Mouse (Mus musculus) gastrocnemius, postnatal 36 days (tissue): Measurements from ENCODE around the gene Aox2. TPM values are rescaled to one million over a fixed set of nuclear protein-coding genes. Genes with fewer than 3 reads are reported as not detected.
A peak's percentile ranks its signal among the peaks of the same experiment; 100 is the strongest.
"Not testable (repeated sequence)": the region's sequence is repeated elsewhere in the genome, so short reads cannot be mapped to it uniquely, and the experiment has no call there.

Source experiments
- DNase-seq, 2 experiments: peaks; one replicate each; pipeline ENCODE4 v3.0.0; 2022
- intact Hi-C: fragments of 180-260 bp; cut with DNase I; formaldehyde crosslinking; loops from one replicate; pipeline ENCODE4 v1.15.1; 2025
- total RNA-seq, 2 experiments: library from RNA; stranded (reverse); gene quantifications; 2 replicates each; pipeline ENCODE4 v1.2.3; 2021

Gene Aox2
- total RNA-seq, 2 experiments from 2014 or later = 0.13 TPM; not detected in 1

DNA sequence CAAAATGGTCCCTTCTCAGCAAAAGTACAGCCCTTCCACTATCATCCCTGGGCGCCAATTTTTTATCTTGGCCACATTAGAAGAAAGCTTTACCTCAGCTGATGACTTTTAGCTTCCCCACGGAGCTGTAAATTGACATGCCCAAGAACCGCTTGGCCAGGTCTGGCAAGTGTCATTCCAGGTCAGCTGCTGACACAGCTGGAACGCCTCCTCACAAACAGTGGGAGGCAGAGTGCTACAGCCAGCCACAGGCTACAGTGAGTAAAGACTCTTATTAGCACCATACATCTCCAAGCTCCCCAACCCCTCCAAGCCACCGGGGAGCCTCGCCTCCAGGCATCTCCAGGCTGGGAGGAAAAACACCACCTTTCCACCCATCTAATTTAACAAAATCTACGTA, 63.5 kb downstream of the Aox2 start:
- intact Hi-C loops = no loop called here
- no peak for DNase-seq

DNA sequence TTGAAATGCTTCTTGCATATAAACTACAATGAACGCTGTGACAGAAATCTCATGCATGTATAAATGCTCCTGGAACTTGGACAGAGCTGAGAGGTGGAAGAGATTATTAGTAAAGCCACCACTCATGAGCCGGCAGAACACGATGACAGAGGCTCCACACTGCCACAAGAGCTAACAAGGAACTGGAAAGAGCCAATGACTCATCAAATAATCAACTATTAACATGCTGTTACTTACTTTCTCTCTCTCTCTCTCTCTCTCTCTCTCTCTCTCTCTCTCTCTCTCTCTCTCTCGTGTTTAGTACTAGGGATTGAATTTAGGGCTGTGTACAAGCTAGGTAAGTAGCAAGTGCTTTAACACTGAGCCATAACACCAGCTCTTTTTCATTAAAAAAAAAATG, 65.7 kb downstream of the Aox2 start:
- intact Hi-C loops = no loop called here
- DNase-seq = no peak

DNA sequence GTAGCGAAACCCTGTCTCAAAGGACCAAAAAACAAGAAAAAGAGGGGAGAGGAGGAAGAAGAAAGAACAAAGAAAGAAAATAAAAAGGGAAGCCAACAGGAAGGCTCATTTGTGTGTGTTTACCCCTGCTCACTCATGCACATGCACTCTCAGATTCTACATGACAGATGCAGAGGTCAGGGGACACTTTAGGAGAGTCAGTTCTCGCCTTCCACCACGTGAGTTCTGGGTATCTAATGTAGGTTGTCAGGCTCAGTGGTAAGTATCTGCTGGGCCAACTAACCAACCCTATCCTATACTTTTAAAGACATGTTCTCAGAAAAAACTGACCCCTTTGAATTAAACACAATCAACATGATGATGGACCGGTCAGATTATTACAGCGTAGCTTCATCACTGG, 66.4 kb downstream of the Aox2 start:
- no peak for DNase-seq
- intact Hi-C loops = no loop called here

DNA sequence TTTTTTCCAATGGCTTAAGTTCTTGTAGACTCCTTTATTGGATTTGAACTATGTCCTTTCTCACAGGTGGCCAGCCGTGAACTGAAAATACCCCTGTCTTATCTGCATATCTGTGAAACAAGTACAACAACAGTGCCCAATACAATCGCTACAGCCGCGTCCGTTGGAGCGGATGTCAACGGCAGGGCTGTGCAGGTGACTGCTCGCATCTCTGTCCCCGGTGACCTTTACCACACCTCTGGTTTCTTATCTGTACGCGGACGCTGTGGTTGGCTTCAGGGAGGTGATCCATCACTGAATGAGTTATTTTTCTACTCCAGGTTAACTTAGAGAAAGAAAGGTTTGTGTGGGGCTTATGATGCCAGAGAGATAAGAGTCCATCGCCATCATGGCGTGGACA, 68.0 kb downstream of the Aox2 start:
- intact Hi-C loops = no loop called here
- DNase-seq = no peak

- no peak for DNase-seq
- intact Hi-C loops = no loop called here
Observed at GRCm38 (mm10) chr1:58348712-58349111, 70.6 kb downstream of the Aox2 start.

DNA sequence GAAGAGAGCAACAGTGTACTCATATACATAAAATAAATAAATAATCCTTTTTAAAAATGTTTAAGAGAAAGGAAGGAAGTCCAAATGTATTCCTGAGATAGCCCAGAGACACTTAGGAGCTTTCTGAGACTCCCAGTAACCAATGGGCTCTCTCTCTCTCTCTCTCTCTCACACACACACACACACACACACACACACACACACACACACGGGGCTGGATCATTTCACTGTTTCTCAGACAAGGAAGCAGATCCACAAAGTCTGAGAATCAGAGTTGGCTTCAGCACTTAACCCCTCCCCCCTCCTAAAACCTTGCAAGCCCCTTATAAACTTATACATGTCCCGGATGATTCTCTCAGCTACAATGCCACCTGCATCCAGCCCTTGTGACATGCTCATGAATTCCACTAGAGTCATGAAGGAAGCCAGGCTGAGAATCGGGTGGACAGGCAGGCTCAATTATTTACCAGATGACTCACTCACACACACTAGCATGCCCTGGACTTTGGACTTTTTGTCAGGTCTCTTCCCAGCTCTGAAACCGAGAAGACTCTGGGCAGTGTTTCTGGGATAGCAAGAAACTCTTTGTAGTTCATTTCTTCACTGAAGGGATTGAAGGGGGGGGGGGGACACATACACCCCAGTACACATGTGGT, 75.2 kb downstream of the Aox2 start:
- intact Hi-C loops = no loop called here
- no peak for DNase-seq

DNA sequence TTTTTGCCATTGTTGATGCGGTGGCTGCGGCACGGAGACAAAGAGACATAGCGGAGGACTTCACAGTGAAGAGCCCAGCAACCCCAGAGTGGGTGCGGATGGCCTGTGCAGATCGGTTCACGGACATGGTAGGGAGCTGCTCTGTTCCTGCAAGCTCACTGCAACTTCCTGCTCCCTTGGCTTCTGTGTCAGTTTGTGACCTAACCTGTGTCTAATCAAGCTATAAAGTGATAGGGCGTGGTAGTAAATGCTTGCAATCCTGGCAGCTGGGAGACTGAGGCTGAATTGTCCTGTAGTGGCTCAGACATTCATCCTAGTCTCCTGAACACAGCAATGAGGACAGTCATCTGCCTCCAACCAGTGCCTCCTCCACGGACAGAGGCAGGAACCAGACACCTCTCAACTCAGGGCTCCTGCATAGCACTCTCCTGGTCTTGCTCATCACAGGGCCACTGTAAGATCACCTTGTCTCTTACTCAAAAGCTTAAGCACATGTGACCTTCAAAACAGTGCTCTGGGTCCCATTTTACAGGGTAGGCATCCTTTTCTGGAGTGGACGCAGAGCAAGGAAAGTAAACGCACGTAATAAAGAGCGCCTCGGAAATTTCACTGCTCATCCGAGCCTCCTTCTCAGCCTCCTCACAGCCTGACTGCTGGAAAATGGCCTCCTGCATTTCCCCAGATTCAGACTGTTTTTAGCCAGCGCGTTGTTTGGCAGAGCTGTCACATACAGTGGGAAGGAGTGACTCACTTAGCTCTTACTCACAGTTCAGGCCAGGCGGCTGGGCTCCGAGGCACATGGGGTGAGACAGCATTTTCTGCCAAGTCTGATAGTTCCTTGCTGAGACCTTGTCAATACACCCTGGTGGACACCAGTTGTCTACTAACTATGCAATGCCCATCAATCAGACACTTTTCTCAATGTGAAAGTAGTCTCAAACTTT, 81.1 kb downstream of the Aox2 start:
- intact Hi-C loops = no loop called here
- peak; percentile 34 to 47 for DNase-seq

DNA sequence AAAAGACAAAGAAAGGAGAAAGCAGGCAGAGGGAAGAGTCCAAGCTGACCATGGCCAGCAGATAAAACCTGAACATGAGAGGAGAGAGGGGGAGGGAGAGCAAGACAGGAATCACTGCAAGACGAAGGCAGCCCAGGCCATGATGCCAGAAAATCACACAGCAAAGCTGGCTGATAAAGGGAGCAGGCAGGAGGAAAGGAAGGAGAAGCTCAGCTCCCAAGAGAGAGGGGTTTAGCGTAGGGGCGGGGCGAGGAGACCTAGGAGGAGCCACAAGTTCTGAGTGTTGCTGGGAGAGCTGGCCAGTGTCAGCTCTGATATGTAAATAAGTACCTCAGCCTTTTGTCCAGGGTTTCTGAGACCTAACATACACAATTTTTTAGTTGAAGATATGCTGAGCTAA, 84.2 kb downstream of the Aox2 start:
- DNase-seq = no peak
- intact Hi-C loops = no loop called here

DNA sequence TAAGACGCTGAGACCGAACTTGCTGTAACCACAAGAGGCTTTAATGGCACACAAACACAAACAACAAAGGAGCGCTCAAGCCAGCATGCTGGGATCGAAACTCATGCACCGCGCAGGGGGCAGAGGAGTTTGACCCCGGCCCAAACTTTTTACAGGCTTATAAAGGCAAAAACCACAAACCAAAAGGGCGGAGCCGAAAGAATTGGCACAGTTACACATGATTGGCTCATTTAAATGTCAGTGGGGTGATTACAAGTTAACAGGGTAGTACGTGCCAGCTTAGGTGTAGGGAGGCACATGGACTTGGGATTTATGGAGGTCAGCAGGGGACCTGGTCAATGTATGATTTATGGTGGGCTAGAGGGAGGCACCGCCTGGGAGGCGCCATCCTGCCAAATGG, 86.4 kb downstream of the Aox2 start:
- intact Hi-C loops = no loop called here
- DNase-seq = no peak

DNA sequence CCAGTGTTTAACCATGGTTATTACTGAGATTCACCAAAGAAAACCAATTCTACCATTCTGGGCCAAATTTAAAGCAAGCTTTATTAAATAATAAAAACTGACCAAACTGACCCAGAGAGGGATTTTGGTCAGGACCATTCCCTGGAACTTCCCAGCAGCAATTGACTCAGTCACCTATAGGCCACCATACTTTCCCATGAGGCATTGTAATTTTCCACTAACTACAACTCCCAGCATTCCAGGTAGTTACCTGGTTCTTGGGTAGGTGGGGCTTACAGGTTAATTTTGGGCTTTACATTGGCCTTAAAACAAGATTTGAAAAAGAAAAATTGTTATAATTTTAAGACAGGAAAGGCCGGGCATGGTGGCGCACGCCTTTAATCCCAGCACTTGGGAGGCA, 87.7 kb downstream of the Aox2 start:
- DNase-seq = no peak
- intact Hi-C loops = no loop called here

- intact Hi-C loops = no loop called here
- DNase-seq = no peak
Observed at GRCm38 (mm10) chr1:58366737-58367471, 88.8 kb downstream of the Aox2 start.

GRCm38 (mm10) chr1:58369716-58370115, 91.6 kb downstream of the Aox2 start:
- DNase-seq = no peak
- intact Hi-C loops = no loop called here

DNA sequence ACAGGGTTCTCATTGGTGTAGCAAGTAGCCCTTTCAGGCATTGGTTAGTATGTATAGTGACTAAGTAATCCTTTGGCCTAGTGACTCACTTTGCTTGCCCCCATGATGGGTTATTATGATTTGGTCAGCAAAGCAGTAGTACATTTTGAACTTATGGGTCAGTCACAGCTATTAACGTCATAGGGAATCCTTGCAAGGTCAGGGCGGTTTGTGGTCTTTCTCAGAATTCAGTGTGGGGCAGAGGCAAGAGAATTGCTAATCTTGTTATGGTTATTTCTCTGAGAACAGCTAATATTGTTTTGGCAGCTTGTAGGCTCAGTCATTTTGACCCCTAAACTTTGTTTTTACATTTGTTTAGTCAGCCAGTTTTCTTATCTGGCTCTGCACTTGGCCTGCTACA, 96.1 kb downstream of the Aox2 start:
- DNase-seq, intact Hi-C loops: not testable (repeated sequence)

DNA sequence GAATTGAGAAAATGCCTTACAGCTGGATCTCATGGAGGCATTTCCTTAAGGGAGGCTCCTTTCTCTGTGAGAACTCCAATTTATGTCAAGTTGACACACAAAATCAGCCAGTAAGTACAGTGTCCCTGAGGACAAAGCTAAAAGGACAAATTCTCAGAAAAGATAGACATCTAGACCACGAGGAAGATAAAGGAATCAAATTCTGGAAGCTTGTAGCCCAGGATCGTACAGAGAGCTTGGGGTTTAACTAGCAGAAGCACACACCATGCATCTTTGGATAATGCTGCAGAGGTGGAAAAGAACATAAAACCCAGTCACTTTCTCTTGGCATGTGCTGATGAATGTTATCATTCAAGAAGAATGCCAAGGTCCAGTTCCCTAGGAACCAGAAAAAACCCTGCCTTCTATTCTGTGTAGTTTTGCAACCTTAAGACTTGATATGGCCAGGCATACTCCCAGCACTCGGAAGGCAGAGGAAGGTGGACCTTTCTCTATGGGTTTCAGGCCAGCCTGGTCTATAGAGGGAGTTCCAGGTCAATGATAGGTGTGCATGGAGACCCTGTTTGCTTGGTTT, 97.5 kb downstream of the Aox2 start:
- no peak for DNase-seq
- intact Hi-C loops = no loop called here

GRCm38 (mm10) chr1:58382586-58383281, 104.6 kb downstream of the Aox2 start:
- no peak for DNase-seq
- intact Hi-C loops = no loop called here

DNA sequence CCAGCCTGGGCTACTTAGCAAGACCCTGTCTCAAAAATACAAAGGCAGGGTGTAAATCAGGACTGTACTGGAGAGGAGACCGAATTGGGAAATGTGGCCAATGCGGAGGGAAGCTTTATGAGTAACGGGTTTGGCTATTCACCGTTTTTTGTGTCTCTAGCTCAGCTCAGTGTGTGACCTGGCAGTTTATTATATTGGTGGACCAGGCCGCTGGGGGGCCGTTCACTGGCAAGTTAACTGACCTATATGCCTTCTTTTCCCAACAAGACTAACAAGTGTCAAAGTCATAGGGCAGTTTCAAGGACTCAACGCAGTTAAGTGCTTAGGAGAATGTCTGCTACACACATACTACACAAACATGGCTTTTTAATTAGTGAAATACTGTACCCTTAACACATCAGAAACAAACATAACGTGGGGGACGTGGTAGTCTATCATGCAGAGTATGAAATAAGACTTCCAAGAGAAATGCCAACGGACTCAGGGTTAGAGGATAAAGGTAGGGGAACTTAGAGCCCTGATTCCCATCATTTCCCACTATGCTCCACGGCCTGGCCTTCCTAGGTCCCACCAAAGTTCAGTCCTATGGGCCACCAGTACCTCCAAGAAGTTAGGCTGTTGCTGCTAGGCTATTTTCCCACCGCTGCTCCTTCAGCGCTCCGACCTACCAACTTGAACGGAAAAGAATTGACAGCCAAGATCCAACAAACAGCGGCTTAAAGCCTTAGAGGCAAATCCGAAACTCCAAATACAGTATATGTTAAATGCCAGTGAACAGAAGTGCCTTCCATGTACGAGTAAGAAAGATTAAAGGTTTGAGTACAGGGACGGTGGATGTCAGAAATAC, 113.5 kb downstream of the Aox2 start:
- no peak for DNase-seq
- intact Hi-C loops = no loop called here

DNA sequence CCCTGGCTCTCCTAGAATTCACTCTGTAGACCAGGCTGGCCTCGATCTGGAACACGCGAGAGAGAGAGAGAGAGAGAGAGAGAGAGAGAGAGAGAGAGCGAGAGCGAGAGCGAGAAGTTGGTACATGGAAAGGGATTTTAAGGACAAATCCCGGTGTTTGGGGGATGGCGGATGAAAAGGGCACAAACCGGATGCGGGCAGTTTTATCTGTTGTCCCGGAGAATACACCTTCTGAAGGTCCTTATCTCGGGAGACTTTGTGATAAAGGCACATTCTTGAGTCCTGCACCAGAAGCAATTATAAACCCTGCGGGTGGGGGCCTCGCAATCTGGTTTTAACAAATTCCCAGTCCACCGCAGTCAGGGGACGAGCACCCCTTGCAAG, 114.1 kb downstream of the Aox2 start:
- intact Hi-C loops = no loop called here
- DNase-seq = no peak

GRCm38 (mm10) chr1:58392652-58393283, 114.6 kb downstream of the Aox2 start, which contains the start of gene Bzw1:
Gene Bzw1 (plus strand): TSS chr1:58392898.
- intact Hi-C loops = no loop called here
- peak; percentile 89 for DNase-seq
